Mouse (Mus musculus) hindbrain, postnatal 0 days (tissue): ENCODE measurements at regions not wholly inside any gene's neighbourhood (a gene's known extent, or its start where the extent isn't known, plus 50 kb on each side); places are given as distances from the start of the nearest gene placed in this dataset.

Source experiments
- ATAC-seq: fragments of 200-750 bp; cut with Nextera tagmentation; 2 replicates; pipeline ENCODE4 v1.8.0; 2017; ENCODE audit warnings: mild to moderate bottlenecking, moderate TSS enrichment, moderate library complexity
- DNase-seq: peaks from one replicate; pipeline ENCODE4 v3.0.0-alpha.2; 2015; ENCODE audit warnings: low spot score
- H3K27ac ChIP-seq: fragments of 300-500 bp; sonication (generic); 2 replicates; pipeline ENCODE4 v1.5.1; 2014; ENCODE audit warnings: mild to moderate bottlenecking
- H3K27me3 ChIP-seq: fragments of 300-500 bp; sonication (generic); 2 replicates; pipeline ENCODE4 v1.6.1; 2014; ENCODE audit warnings: low read length, mixed read lengths; ENCODE audit not compliant: insufficient read depth
- H3K36me3 ChIP-seq: fragments of 300-500 bp; sonication (generic); 2 replicates; pipeline ENCODE4 v1.6.1; 2014; ENCODE audit warnings: low read length, mixed read lengths; ENCODE audit not compliant: insufficient read depth
- H3K4me1 ChIP-seq: fragments of 300-500 bp; sonication (generic); 2 replicates; pipeline ENCODE4 v1.6.1; 2014; ENCODE audit warnings: antibody characterized with exemption, low read length, mixed read lengths; ENCODE audit not compliant: insufficient read depth
- H3K4me2 ChIP-seq: fragments of 300-500 bp; sonication (generic); 2 replicates; pipeline ENCODE4 v1.6.1; 2014; ENCODE audit warnings: low read depth, mild to moderate bottlenecking, low read length, moderate library complexity, mixed read lengths
- H3K4me3 ChIP-seq: fragments of 300-500 bp; sonication (generic); 2 replicates; pipeline ENCODE4 v1.5.1; 2014; ENCODE audit warnings: low read length
- H3K9ac ChIP-seq: fragments of 300-500 bp; sonication (generic); replicated peaks from 2 replicates; pipeline ENCODE4 v1.6.1; 2014; ENCODE audit warnings: mild to moderate bottlenecking, low read length, moderate library complexity, mixed read lengths
- H3K9me3 ChIP-seq: fragments of 300-500 bp; sonication (generic); 2 replicates; pipeline ENCODE4 v1.6.1; 2016; ENCODE audit warnings: low read length, mixed read lengths
- CTCF ChIP-seq: IDR thresholded peaks from 2 replicates; pipeline ENCODE4 v1.5.1; 2016; ENCODE audit warnings: antibody characterized with exemption, control low read depth, low read depth
- WGBS: fragments of 180-500 bp; shearing (Covaris S2); extraction: QIAGEN DNeasy Blood & Tissue Kit; methylation state at CpG from one replicate; pipeline ENCODE4 v1.1.7; 2014; 5-methylcytosine and 5-hydroxymethylcytosine counted together

DNA sequence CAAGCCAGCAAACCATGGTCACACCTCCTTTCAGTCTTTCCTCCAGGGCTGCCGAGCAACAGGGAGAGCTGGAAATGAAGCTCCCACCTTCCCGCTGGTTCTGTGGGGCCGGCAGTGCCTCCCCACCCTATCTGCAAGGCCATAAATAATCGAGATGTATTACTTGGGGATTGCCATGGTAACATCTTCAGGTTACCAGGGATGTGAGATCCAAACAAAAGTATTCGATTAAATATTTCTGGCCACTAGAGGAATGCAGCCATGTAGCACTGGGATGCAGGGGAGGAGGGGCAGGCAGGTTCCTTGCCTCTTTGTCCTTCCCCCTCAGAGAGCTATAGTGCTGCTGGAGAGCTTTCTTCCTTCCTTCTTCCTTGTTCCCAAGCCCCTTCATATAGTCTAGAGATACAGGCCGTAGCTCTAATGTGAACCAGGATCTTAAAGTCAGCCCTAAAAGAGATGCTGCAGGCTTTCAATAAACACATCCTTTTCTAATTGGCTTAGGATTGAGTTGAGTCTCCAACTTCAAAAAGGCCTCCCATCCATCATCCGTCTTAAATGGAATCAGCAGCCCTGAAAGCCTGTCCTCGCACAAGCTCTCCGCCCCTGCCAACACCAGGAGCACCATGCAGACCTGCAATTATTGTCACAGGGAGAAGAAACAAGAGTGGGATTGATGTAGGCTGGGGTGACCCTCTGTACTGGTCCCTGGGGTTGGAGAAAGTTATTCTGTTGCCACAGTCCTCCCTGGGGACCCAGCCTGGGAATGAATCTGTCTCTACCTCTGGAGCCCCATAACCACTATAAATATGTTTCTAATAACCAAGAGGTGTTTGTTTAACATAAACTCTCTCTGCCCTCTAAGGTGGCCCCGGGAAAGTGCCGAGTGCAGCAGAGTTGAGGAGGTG is 290.6 kb upstream of the 4931429L15Rik start:
- no peak overlapping the region for H3K4me3 ChIP-seq
- ATAC-seq, result peak; percentile 24; the same call in 1 of the 2 replicates
- peaks cover 3% of the 10 kb centered on the region; the same call in 1 of the 2 replicates for H3K4me1 ChIP-seq
- WGBS, result 24% methylated on average over 11 of the region's 11 CpGs
- DNase-seq, result peak; percentile 26
- H3K9me3 ChIP-seq, result no peaks in the 10 kb centered on the region
- H3K4me2 ChIP-seq, result no peak overlapping the region
- TF ChIP-seq CTCF, result peak; percentile 28; the same call in 1 of the 2 replicates
- H3K36me3 ChIP-seq, result no peaks in the 10 kb centered on the region
- H3K27ac ChIP-seq, result no peak overlapping the region; the same call in 1 of the 2 replicates
- no peak overlapping the region for H3K9ac ChIP-seq
- no peaks in the 10 kb centered on the region for H3K27me3 ChIP-seq

DNA sequence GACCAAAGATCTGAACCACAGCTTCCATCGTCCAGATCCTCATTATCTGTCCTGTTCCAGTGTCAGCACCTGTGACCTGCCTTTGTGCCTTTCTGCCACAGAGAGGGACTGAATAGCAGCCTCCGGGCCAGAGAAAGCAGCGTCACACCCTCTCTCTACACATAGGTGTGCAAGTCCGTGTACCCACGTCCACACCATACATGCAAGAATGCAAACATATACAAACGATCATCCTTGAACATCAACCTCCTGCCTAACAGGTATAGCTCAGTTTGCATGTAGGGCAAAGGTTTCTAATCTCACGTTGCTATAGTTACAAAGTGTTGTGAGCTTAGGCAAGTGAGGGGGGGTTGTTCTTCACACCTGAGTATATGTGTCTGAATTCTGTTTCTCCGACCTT is 288.9 kb upstream of the 4931429L15Rik start:
- Histone ChIP-seq H3K9ac (no peak overlapping the region), H3K4me1 (peaks cover 3% of the 10 kb centered on the region; the same call in 1 of the 2 replicates), H3K36me3 (no peaks in the 10 kb centered on the region), H3K4me3 (no peak overlapping the region), H3K4me2 (no peak overlapping the region), H3K9me3 (no peaks in the 10 kb centered on the region), H3K27ac (no peak overlapping the region), H3K27me3 (no peaks in the 10 kb centered on the region)
- DNase-seq, result no peak
- no peak for ATAC-seq
- WGBS, result 82% methylated on average over 8 of the region's 8 CpGs
- no peak for TF ChIP-seq CTCF

DNA sequence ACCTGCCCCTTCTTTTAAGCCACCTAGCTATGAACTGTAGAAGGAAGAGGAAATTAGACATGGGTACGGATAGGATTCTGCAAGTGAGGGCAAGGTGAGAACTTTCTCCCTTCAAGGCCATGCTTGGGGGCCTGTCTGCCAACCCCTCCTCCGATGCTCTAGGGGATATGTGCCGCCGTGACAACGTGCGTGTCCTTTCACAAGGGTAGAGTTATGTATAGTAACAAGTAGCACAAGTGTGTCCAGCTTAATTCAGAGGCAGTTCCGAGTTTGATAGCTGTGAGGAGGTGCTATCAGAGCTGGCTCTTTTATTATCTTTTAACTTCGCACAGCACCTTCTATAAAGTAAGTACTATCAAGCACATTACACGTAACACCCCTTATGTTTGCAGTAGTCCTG is 281.0 kb upstream of the 4931429L15Rik start:
- TF ChIP-seq CTCF, result no peak
- H3K9me3 ChIP-seq, result no peaks in the 10 kb centered on the region
- no peaks in the 10 kb centered on the region for H3K27me3 ChIP-seq
- DNase-seq (no peak), ATAC-seq (no peak)
- no peak overlapping the region for H3K4me3 ChIP-seq
- peaks cover 15% of the 10 kb centered on the region; the same call in 1 of the 2 replicates for H3K4me1 ChIP-seq
- no peaks in the 10 kb centered on the region for H3K36me3 ChIP-seq
- no peak overlapping the region for H3K4me2 ChIP-seq
- H3K9ac ChIP-seq, result no peak overlapping the region
- WGBS, result 79% methylated on average over 9 of the region's 9 CpGs
- H3K27ac ChIP-seq, result no peak overlapping the region

DNA sequence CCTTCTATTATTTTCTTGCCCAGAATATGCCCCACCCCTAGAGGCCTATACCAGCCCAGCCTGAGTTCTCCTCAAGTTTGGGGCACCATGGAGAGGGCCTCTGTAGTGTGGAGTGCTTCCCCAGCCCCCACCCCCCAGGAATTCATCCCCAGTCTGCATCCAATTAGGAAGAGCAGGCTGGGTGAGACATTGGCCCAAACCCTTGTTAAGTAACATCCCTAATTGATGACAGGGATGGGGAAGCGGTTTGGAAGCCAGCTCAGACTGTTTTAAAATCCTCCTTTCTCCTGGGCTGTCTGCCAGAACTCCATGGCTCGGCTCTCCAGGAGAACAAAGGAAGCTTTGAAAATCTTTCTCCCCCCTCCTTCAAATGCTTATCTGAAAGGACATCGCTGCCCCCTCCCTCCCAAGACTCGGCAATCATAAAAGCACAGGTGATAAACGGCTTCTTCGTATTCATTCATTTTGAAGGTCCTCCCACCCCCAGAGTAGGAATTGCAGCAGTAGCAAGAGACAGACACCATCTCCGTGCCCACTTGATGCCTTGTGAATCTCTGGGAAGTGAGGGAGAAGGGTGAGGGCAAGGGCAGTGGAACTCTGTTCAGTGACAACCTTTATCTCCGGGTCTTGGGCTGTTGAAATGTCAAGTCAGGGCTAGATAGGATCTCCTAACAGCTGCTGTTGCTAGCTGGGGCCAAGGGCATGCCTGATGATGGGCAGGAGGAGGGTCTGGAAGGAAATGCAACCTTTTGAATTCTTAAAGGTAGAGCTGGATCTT is 280.3 kb upstream of the 4931429L15Rik start:
- H3K27me3 ChIP-seq, result no peaks in the 10 kb centered on the region
- WGBS, result 15% methylated on average over 8 of the region's 8 CpGs
- H3K36me3 ChIP-seq, result no peaks in the 10 kb centered on the region
- TF ChIP-seq CTCF, result no peak
- peak; percentile 59; the same call in 1 of the 2 replicates for ATAC-seq
- no peak overlapping the region for H3K9ac ChIP-seq
- peaks cover 15% of the 10 kb centered on the region; the same call in 1 of the 2 replicates for H3K4me1 ChIP-seq
- no peak overlapping the region for H3K4me3 ChIP-seq
- peak overlapping the region; percentile 26 for H3K27ac ChIP-seq
- H3K9me3 ChIP-seq, result no peaks in the 10 kb centered on the region
- peak; percentile 80 for DNase-seq
- peak overlapping the region; percentile 19; the same call in 1 of the 2 replicates for H3K4me2 ChIP-seq

DNA sequence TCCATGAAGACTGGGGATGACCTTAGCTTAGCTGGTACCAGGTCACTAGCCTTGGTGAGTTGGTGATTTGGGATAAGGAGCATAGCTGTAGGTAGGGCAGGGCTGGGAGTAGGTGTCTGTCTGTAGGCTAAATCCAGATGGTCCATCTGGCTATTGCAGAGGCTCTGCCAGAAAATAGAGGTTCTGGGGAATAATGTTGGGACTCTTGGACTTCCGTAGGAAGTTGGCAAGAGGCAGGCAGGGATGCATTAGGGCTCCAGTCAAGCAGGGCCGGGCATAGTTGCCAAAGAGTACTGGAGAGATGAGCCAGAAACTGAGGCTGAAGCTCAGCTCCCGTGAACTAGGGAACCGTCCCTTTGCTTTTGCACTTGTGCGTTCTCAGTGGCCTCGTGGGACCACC is 278.7 kb upstream of the 4931429L15Rik start:
- no peak overlapping the region for H3K9ac ChIP-seq
- no peak overlapping the region for H3K4me2 ChIP-seq
- no peaks in the 10 kb centered on the region for H3K36me3 ChIP-seq
- no peaks in the 10 kb centered on the region for H3K27me3 ChIP-seq
- no peak for DNase-seq
- TF ChIP-seq CTCF, result no peak
- no peaks in the 10 kb centered on the region for H3K9me3 ChIP-seq
- 82% methylated on average over 6 of the region's 6 CpGs for WGBS
- peaks cover 15% of the 10 kb centered on the region; the same call in 1 of the 2 replicates for H3K4me1 ChIP-seq
- no peak for ATAC-seq
- H3K4me3 ChIP-seq, result no peak overlapping the region
- H3K27ac ChIP-seq, result no peak overlapping the region

DNA sequence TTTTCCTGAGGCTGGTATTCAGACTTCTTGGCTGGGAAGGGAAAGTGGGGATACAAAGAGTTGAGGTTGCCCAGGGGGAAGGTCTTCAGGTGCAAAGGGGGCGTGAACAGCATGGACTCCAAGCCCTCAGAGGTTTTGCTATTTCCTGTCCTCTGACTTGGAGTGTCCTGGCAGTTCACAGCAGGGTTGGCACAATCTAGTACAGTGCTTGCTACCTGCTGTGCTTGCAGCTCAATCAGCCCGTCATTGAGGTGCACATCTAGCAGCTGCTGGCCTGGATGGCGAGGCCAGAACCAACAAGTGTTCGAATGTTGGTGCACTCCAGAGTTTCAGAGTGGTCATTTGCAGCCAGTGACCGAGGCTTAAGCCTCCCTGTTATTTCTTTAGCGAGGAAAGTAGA is 273.7 kb upstream of the 4931429L15Rik start:
- no peak overlapping the region for H3K4me3 ChIP-seq
- no peaks in the 10 kb centered on the region for H3K27me3 ChIP-seq
- H3K9me3 ChIP-seq, result no peaks in the 10 kb centered on the region
- peak; percentile 38; the same call in 1 of the 2 replicates for ATAC-seq
- no peak overlapping the region for H3K9ac ChIP-seq
- no peaks in the 10 kb centered on the region for H3K4me1 ChIP-seq
- H3K27ac ChIP-seq, result no peak overlapping the region
- no peak for TF ChIP-seq CTCF
- no peak overlapping the region for H3K4me2 ChIP-seq
- peak; percentile 42 for DNase-seq
- WGBS, result 69% methylated on average over 6 of the region's 6 CpGs
- H3K36me3 ChIP-seq, result no peaks in the 10 kb centered on the region
